Mouse (Mus musculus) retina, embryonic 14.5 days (tissue): ENCODE measurements around the gene Sorbs2.

Source experiments
- DNase-seq: peaks from one replicate; pipeline ENCODE4 v3.0.0-alpha.2; 2015; ENCODE audit warnings: low spot score

Sorbs2 gene

DNA sequence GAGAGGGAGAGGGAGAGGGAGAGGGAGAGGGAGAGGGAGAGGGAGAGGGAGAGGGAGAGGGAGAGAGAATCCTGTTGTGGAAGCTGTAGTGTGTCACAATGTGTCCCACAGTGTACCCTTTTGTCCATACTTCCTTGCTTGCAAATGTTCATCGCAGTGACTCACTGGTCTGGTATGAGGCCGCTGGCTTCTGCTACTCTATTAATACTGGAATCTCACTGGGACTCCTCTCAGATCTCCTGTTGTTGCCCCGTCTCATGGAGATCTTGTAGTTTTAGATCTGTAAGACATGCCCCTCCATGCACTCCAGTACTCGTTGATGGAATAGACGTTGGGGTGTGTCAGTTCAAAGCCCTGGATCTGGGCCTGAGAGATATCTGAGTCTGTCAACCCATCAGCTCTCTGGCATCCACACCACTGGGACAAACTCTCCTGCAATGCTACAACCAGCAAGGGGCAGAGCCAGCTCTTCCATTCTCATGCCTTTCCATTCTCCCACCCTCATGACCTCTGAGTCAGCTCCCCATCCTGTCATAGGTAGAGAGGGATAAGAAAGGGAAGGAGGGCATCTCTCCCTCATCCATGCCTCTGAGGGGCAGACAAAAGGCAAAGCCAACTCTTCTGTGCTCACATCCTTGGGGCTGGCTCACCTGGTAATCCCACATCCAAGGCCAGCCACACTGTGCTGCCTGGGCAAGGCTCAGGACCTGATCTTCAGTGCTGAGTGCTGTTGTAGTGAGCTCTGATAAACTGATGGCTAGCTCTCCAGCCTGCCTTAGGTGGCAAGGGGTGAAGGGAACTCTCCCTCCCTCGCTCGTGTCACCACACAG lies 72.3 kb downstream of the Sorbs2 start:
- no peak for DNase-seq

DNA sequence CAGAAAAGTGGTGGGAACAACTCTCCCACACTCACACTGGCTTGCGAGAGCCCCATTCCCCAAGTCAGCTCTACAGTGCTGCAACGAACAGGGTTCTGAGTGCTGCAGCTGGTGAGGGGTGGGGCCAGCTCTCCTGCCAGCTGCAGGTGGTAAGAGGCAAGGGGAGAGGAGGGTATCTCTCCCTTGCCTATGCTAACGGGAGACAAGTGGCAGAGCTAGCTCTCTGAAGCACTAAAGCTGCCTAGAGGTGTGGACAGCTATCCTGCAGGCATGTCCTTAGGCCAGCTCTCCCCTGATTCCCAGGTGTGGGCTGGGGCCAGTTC lies 72.9 kb downstream of the Sorbs2 start:
- no peak for DNase-seq

- DNase-seq = no peak
These were observed 76.3 kb downstream of the Sorbs2 start for GRCm38 (mm10) chr8:45583856-45584255.

- no peak for DNase-seq
These were observed 76.9 kb downstream of the Sorbs2 start for GRCm38 (mm10) chr8:45584390-45585052.

DNA sequence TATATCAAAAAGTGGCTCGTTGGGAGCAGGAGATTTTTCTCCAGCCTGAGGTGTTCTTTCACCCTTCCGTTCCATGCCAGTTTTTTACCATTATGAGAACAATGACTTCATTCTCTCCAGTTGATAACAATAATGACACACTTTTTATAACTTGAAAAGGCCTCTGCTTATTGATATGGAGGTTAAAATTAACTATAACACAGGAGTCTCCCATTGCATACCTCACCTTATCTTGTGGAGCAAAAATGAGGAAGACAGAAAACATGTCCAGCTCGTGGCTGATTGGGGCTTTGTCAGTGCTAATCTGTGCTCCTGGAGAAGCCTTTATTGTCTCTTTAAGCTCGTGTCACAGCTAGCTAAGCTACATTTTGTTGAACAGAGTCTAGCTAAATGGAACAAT lies 77.6 kb downstream of the Sorbs2 start:
- no peak for DNase-seq

DNA sequence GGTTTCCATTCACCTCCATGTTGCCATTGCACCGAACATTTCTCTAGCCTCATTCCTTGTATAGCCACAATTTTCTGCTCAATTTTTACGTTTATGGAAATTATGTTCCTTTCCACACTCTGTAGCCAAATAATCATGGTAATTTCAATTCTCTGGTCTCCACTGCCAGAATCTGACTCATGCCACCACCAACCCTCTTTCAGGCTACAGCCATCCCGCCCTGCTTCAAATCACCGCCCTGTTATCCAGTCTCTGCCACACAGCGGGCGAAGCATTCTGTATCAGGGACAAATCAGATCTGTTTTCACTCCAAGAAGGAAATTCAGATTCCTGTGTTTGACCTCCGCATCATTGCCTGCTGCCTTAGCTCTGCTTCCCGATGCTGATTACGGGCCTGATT lies 79.4 kb downstream of the Sorbs2 start:
- no peak for DNase-seq

- no peak for DNase-seq
These were observed 84.3 kb downstream of the Sorbs2 start for GRCm38 (mm10) chr8:45591888-45592287.

GRCm38 (mm10) chr8:45593711-45594110 lies 86.1 kb downstream of the Sorbs2 start:
- no peak for DNase-seq

DNA sequence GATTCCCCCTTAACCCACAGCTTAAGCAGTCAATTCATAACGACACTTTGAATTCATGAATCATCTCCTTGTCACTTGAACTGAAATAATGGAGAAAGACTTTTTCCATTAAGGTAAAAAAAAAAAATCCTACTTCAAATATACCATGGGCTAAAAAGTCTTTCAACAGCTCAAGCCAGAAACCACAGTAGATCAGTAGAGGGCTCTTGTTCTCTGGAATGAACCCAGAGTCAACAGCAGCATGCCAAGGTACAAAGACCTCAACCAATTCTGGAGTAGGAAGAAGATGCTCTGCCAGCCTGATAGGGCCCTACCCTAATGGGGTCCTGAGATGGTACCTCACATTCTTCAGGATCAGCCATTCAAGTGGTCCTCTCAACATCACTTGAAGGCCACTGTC lies 88.4 kb downstream of the Sorbs2 start:
- no peak for DNase-seq

- DNase-seq = no peak
These were observed 89.0 kb downstream of the Sorbs2 start for GRCm38 (mm10) chr8:45596591-45596990.

DNA sequence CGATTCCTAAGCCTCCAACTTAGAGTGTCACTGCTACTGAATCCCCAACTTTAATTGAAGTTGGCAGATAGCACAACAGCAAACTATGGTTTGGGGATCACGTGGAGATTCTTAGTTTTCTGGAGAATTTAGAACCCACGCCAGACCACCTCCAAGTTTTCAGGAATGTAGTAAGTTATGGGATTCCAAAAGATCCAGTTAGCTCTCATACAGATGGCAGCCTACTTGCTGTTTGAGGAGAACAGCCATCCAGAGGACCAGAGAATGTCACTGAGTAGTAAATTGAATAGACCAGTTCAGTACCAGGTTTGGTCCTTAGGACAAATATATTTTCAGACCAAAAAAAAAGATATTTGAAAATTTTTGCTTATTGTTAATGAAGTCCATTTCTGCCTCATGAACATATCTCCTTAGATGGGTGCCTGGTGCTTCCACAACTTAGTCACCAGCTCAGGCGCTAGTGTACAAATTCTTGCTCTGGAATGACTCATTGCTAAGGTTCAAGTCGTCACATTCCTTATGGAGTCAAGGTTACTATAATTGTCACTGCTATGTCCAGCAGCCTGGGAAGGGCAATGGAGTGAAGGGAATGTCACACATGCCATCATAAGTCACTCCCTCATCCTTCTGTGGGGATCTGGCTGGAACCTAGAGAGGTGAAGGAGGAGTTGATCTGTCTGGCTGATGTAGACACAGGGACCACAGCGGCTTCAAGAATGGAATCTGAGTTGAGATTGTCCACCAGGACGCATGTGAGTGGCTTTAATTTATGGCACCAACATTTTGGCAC lies 90.2 kb downstream of the Sorbs2 start:
- DNase-seq = no peak

DNA sequence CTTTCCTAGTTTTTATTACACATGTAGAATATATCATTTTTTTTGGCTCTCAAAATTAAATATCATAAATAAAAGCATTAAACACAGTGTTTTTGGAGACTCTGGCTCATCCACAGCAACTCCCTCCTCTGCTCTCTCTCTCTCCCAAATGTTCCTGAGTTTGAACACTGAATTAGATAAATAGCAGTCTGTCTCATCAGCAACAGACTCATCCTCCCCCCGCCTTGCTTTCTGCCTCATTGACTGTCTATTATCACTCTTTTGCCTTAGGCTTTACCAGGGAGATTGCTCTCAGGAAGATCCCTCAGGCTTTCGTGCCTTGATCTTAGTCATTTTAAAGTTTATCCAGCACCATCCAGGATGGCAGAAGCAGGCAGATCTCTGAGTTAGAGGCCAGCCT lies 91.3 kb downstream of the Sorbs2 start:
- no peak for DNase-seq

DNA sequence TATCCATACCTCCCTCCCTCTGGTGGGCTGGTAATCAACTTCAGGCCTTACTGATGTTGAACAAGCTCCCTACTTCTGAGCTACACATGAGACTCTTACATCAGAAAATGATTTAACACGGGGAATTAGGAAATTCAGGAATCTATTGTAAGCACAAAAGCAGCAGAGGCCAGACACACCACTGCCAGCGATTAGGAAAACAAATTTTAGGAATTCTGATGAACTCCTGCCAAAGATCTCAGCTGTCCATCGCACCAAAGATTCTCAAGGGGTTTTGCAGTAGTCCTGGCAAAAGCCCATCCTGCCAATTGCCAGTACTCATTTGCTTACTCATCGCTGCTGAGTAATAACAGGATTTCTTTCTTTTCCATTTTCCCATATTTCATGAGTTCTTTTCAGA lies 94.4 kb downstream of the Sorbs2 start:
- DNase-seq = no peak

- DNase-seq = no peak
These were observed 97.8 kb downstream of the Sorbs2 start for GRCm38 (mm10) chr8:45605419-45605818.

DNA sequence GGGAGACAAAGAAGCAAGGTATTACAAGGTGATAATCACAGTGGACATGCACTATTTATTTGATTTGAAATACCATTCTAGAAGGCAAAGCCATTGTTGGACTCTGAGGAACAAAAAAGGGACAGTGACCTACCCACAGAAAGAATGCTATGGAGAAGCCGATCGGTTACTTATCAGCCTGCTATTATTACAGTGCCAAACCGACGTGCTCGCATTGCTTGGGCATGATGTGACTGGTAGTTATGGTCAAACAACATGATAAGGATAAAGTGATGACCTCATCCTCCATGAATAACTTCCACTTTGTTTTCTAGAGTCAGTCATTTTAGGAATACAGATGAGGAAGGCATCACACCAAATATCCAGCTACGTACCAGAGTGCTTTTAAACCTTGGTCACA lies 99.4 kb downstream of the Sorbs2 start:
- DNase-seq = no peak

- no peak for DNase-seq
These were observed 100.8 kb downstream of the Sorbs2 start for GRCm38 (mm10) chr8:45608413-45608812.

GRCm38 (mm10) chr8:45610426-45611215 lies 103.0 kb downstream of the Sorbs2 start:
- DNase-seq = no peak

DNA sequence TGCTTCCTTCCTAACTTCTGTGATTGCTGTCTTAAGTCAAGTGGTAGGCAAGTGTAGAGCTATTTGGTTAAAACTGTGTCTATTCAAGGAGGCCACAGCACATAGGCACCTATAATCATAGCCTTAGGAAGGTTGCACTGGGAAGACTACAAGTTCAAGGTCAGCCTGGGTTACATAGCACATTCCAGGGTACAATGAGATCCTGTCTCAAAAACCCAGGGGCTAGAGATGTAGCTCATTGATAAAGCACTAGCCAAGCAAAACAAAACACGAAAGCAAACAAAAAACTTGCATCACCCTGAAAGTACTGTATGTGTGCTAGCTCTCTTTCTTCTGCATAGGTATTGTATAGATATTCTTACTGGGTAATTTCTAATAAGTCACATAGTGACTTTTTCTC lies 103.7 kb downstream of the Sorbs2 start:
- DNase-seq = no peak

GRCm38 (mm10) chr8:45614610-45615009 lies 107.0 kb downstream of the Sorbs2 start:
- DNase-seq = no peak

- DNase-seq = peak; percentile 14
These were observed 107.5 kb downstream of the Sorbs2 start for GRCm38 (mm10) chr8:45615050-45615449.

GRCm38 (mm10) chr8:45615551-45615950 lies 108.0 kb downstream of the Sorbs2 start:
- peak; percentile 42 for DNase-seq

GRCm38 (mm10) chr8:45621576-45622178 lies 114.1 kb downstream of the Sorbs2 start:
- no peak for DNase-seq
